Mouse (Mus musculus): ENCODE data around the gene Mxd1.

DNA sequence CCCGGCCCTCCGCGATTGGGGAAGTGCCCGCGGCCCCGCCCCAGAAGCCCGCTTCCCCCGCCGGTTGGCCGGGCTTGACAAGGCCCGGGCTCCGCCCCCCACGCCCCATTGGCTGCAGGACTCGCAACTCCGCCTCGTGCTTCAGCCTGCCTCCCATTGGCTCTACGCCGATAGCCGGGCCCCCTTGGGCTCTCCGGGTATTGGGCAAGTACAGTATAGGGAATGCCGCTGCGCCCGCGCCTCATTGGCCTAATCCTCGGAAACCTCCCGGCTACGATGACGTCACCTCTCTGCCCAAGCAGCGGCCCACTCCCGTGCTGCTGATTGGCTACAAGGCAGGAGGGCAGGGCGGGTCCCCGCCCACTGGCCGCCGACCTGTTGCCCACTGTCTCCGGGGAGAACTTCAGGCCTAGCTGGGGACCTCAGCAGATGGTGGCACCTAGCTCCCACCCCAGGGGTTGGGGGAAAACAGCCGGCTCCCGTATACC lies 323 bp upstream of the Mxd1 start:
- TF ChIP-seq ZC3H11A (IDR thresholded peaks at IDR 0.05; ENCODE audit: borderline replicate concordance, low read depth, low read length) (no peak), MAFK (IDR thresholded peaks at IDR 0.05; ENCODE audit: insufficient read depth, low read depth, low read length) (no peak)
